Mouse (Mus musculus) heart, embryonic 14.5 days (tissue): ENCODE data around the gene Pnpla5. TPM values are rescaled to one million over a fixed set of nuclear protein-coding genes. Genes with fewer than 3 reads are reported as not detected.

Source experiments
- ATAC-seq: fragments of 200-750 bp; cut with Nextera tagmentation; 2 replicates; pipeline ENCODE4 v1.8.0; 2017; ENCODE audit warnings: low read depth, moderate TSS enrichment; ENCODE audit not compliant: insufficient number of reproducible peaks, insufficient read depth, low FRiP score
- H3K27ac ChIP-seq, 2 experiments: fragments of 200-500 bp in 1 of 2; fragments of 300-500 bp in 1 of 2; sonication (generic) in 1 of 2; replicated peaks in 1 of 2; 2 replicates each; pipeline ENCODE4 v1.5.1; 2012 to 2014; ENCODE audit warnings: low read depth in 2 of 2, low read length in 2 of 2, control low read depth in 1 of 2, mild to moderate bottlenecking in 1 of 2, mixed read lengths in 1 of 2; ENCODE audit not compliant: control insufficient read depth in 1 of 2, insufficient read depth in 1 of 2
- H3K27me3 ChIP-seq: fragments of 300-500 bp; sonication (generic); 2 replicates; pipeline ENCODE4 v1.6.1; 2014; ENCODE audit warnings: mild to moderate bottlenecking, low read length, control low read depth; ENCODE audit not compliant: control insufficient read depth, insufficient read depth
- H3K36me3 ChIP-seq: fragments of 300-500 bp; sonication (generic); 2 replicates; pipeline ENCODE4 v1.6.1; 2014; ENCODE audit warnings: mild to moderate bottlenecking, control low read depth, low read length, mixed read lengths; ENCODE audit not compliant: control insufficient read depth, insufficient read depth
- H3K4me1 ChIP-seq, 2 experiments: fragments of 200-500 bp in 1 of 2; fragments of 300-500 bp in 1 of 2; sonication (generic) in 1 of 2; 2 replicates each; pipeline ENCODE4 v1.6.1; 2012 to 2014; ENCODE audit warnings: low read length in 2 of 2, control low read depth in 1 of 2, mixed read lengths in 1 of 2; ENCODE audit not compliant: control insufficient read depth in 2 of 2, insufficient read depth in 2 of 2
- H3K4me2 ChIP-seq: fragments of 300-500 bp; sonication (generic); 2 replicates; pipeline ENCODE4 v1.6.1; 2014; ENCODE audit warnings: mild to moderate bottlenecking, low read length
- H3K4me3 ChIP-seq, 2 experiments: fragments of 200-500 bp in 1 of 2; fragments of 300-500 bp in 1 of 2; sonication (generic) in 1 of 2; 2 replicates each; pipeline ENCODE4 v1.5.1; 2012 to 2014; ENCODE audit warnings: low read length in 2 of 2, mild to moderate bottlenecking in 2 of 2, control low read depth in 1 of 2, low read depth in 1 of 2, moderate library complexity in 1 of 2; ENCODE audit not compliant: control insufficient read depth in 1 of 2, insufficient read depth in 1 of 2
- H3K9ac ChIP-seq: fragments of 300-500 bp; sonication (generic); 2 replicates; pipeline ENCODE4 v1.6.1; 2014; ENCODE audit warnings: mild to moderate bottlenecking, low read length
- H3K9me3 ChIP-seq: fragments of 300-500 bp; sonication (generic); 2 replicates; pipeline ENCODE4 v1.6.1; 2016; ENCODE audit warnings: low read length, control low read depth; ENCODE audit not compliant: control insufficient read depth
- WGBS: fragments of 180-500 bp; shearing (Covaris S2); extraction: QIAGEN DNeasy Blood & Tissue Kit; methylation state at CpG from one replicate; pipeline ENCODE4 v1.1.7; 2014; 5-methylcytosine and 5-hydroxymethylcytosine counted together
- polyA plus RNA-seq: library from polyadenylated mRNA; unstranded; fragments of >200 nt; fragmentation: Nextera tagmentation; extraction: Ambion mirVana; gene quantifications from 2 replicates; pipeline ENCODE4 v1.2.1, GENCODE M21; 2014

The Pnpla5 gene
- polyA plus RNA-seq, 1 experiment from 2014 or later, result not detected

- H3K4me1 ChIP-seq, result no peaks in the 10 kb centered on the region; a peak in 1 of 4 replicates
- H3K9me3 ChIP-seq, result no peaks in the 10 kb centered on the region
- no peak overlapping the region for H3K27ac ChIP-seq
- H3K27me3 ChIP-seq, result peaks cover 34% of the 10 kb centered on the region
- ATAC-seq, result no peak
- no peak overlapping the region for H3K4me3 ChIP-seq
- 55% methylated on average over 17 of the region's 17 CpGs for WGBS
- no peak overlapping the region for H3K9ac ChIP-seq
- no peak overlapping the region for H3K4me2 ChIP-seq
- H3K36me3 ChIP-seq, result no peaks in the 10 kb centered on the region
Observed at GRCm38 (mm10) chr15:84077151-84077550, 45.8 kb downstream of the Pnpla5 start.

- H3K4me2 ChIP-seq, result no peak overlapping the region
- H3K36me3 ChIP-seq, result no peaks in the 10 kb centered on the region
- 21% methylated on average over 17 of the region's 17 CpGs for WGBS
- no peak overlapping the region for H3K4me3 ChIP-seq
- peaks cover 53% of the 10 kb centered on the region for H3K27me3 ChIP-seq
- H3K27ac ChIP-seq, result no peak overlapping the region
- no peak overlapping the region for H3K9ac ChIP-seq
- H3K9me3 ChIP-seq, result no peaks in the 10 kb centered on the region
- no peaks in the 10 kb centered on the region; a peak in 1 of 4 replicates for H3K4me1 ChIP-seq
- no peak for ATAC-seq
Observed at GRCm38 (mm10) chr15:84074705-84075185, 48.2 kb downstream of the Pnpla5 start.

GRCm38 (mm10) chr15:84073911-84074704, 48.9 kb downstream of the Pnpla5 start:
- Histone ChIP-seq H3K4me1 (no peaks in the 10 kb centered on the region; a peak in 1 of 4 replicates), H3K9ac (no peak overlapping the region), H3K36me3 (no peaks in the 10 kb centered on the region), H3K4me3 (no peak overlapping the region), H3K27ac (no peak overlapping the region), H3K9me3 (no peaks in the 10 kb centered on the region), H3K4me2 (no peak overlapping the region), H3K27me3 (peaks cover 60% of the 10 kb centered on the region)
- WGBS, result 15% methylated on average over 10 of the region's 15 CpGs
- no peak for ATAC-seq

GRCm38 (mm10) chr15:84073058-84073457, 49.9 kb downstream of the Pnpla5 start:
- H3K9ac ChIP-seq, result no peak overlapping the region
- WGBS, result 19% methylated on average over 8 of the region's 8 CpGs
- H3K4me1 ChIP-seq, result no peaks in the 10 kb centered on the region; a peak in 1 of 4 replicates
- no peak overlapping the region for H3K27ac ChIP-seq
- peaks cover 70% of the 10 kb centered on the region for H3K27me3 ChIP-seq
- ATAC-seq, result no peak
- H3K4me2 ChIP-seq, result no peak overlapping the region
- H3K4me3 ChIP-seq, result no peak overlapping the region
- no peaks in the 10 kb centered on the region for H3K36me3 ChIP-seq
- no peaks in the 10 kb centered on the region for H3K9me3 ChIP-seq

- 25% methylated on average over 7 of the region's 7 CpGs for WGBS
- H3K27me3 ChIP-seq, result peaks cover 76% of the 10 kb centered on the region
- no peak for ATAC-seq
Observed at GRCm38 (mm10) chr15:84072226-84072625, 50.7 kb downstream of the Pnpla5 start.

GRCm38 (mm10) chr15:84070116-84070676, 52.8 kb downstream of the Pnpla5 start:
- Histone ChIP-seq H3K9ac (no peak overlapping the region), H3K9me3 (peaks cover 5% of the 10 kb centered on the region), H3K27me3 (peaks cover 85% of the 10 kb centered on the region), H3K27ac (no peak overlapping the region), H3K4me1 (no peaks in the 10 kb centered on the region; a peak in 1 of 4 replicates), H3K4me3 (0 out of 4 replicates have a peak overlapping the region, but pooled peaks of 1 of the 2 experiments have one; percentile 2), H3K36me3 (no peaks in the 10 kb centered on the region), H3K4me2 (peak overlapping the region; percentile 8; the same call in 1 of the 2 replicates)
- ATAC-seq, result no peak
- 2% methylated on average over 13 of the region's 13 CpGs for WGBS

More at GRCm38 (mm10) chr15:84072226-84072625, 50.7 kb downstream of the Pnpla5 start:
- H3K9ac ChIP-seq, result no peak overlapping the region
- no peaks in the 10 kb centered on the region for H3K36me3 ChIP-seq
- H3K4me3 ChIP-seq, result no peak overlapping the region
- H3K27ac ChIP-seq, result no peak overlapping the region
- no peaks in the 10 kb centered on the region for H3K9me3 ChIP-seq
- H3K4me1 ChIP-seq, result no peaks in the 10 kb centered on the region; a peak in 1 of 4 replicates
- H3K4me2 ChIP-seq, result no peak overlapping the region

- Histone ChIP-seq H3K27ac (no peak overlapping the region), H3K4me3 (no peak overlapping the region), H3K4me1 (no peaks in the 10 kb centered on the region), H3K36me3 (no peaks in the 10 kb centered on the region), H3K9me3 (peaks cover 5% of the 10 kb centered on the region), H3K4me2 (no peak overlapping the region), H3K9ac (no peak overlapping the region), H3K27me3 (peaks cover 84% of the 10 kb centered on the region)
- WGBS, result 8% methylated on average over 16 of the region's 16 CpGs
- no peak for ATAC-seq
Observed at GRCm38 (mm10) chr15:84069455-84070050, 53.4 kb downstream of the Pnpla5 start.
